Mouse (Mus musculus) forebrain, embryonic 14.5 days (tissue): ENCODE measurements around the gene Itpr1. TPM values are rescaled to one million over a fixed set of nuclear protein-coding genes. Genes with fewer than 3 reads are reported as not detected.

Source experiments
- ATAC-seq: fragments of 200-750 bp; cut with Nextera tagmentation; 2 replicates; pipeline ENCODE4 v1.8.0; 2017; ENCODE audit warnings: mild to moderate bottlenecking, moderate library complexity
- DNase-seq: peaks from one replicate; pipeline ENCODE4 v3.0.0-alpha.2; 2015; ENCODE audit warnings: low spot score
- H3K27ac ChIP-seq: fragments of 300-500 bp; sonication (generic); 2 replicates; pipeline ENCODE4 v1.5.1; 2014; ENCODE audit warnings: low read depth, mild to moderate bottlenecking, control low read depth, low read length, moderate library complexity
- H3K27me3 ChIP-seq: fragments of 300-500 bp; sonication (generic); replicated peaks from 2 replicates; pipeline ENCODE4 v1.6.1; 2014; ENCODE audit warnings: low read length, control low read depth, mixed read lengths; ENCODE audit not compliant: control insufficient read depth, insufficient read depth
- H3K36me3 ChIP-seq: fragments of 300-500 bp; sonication (generic); 2 replicates; pipeline ENCODE4 v1.6.1; 2014; ENCODE audit warnings: low read length, control low read depth; ENCODE audit not compliant: control insufficient read depth, insufficient read depth
- H3K4me1 ChIP-seq: fragments of 300-500 bp; sonication (generic); 2 replicates; pipeline ENCODE4 v1.6.1; 2014; ENCODE audit warnings: antibody characterized with exemption, low read length, control low read depth; ENCODE audit not compliant: control insufficient read depth, insufficient read depth
- H3K4me2 ChIP-seq: fragments of 300-500 bp; sonication (generic); 2 replicates; pipeline ENCODE4 v1.6.1; 2014; ENCODE audit warnings: mild to moderate bottlenecking, control low read depth, low read length
- H3K4me3 ChIP-seq: fragments of 300-500 bp; sonication (generic); 2 replicates; pipeline ENCODE4 v1.5.1; 2014; ENCODE audit warnings: low read depth, low read length, control low read depth
- H3K9ac ChIP-seq: fragments of 300-500 bp; sonication (generic); 2 replicates; pipeline ENCODE4 v1.6.1; 2014; ENCODE audit warnings: mild to moderate bottlenecking, low read length, control low read depth, moderate library complexity
- H3K9me3 ChIP-seq: fragments of 300-500 bp; sonication (generic); replicated peaks from 2 replicates; pipeline ENCODE4 v1.6.1; 2016; ENCODE audit warnings: low read length, control low read depth, mixed read lengths; ENCODE audit not compliant: control insufficient read depth
- WGBS: fragments of 180-500 bp; shearing (Covaris S2); extraction: QIAGEN DNeasy Blood & Tissue Kit; methylation state at CpG from one replicate; pipeline ENCODE4 v1.1.7; 2014; 5-methylcytosine and 5-hydroxymethylcytosine counted together
- polyA plus RNA-seq: library from polyadenylated mRNA; unstranded; fragments of >200 nt; fragmentation: Nextera tagmentation; extraction: Ambion mirVana; gene quantifications from 2 replicates; pipeline ENCODE4 v1.2.1, GENCODE M21; 2014

Itpr1 gene
- polyA plus RNA-seq, 1 experiment from 2014 or later = 5.2 TPM

DNA sequence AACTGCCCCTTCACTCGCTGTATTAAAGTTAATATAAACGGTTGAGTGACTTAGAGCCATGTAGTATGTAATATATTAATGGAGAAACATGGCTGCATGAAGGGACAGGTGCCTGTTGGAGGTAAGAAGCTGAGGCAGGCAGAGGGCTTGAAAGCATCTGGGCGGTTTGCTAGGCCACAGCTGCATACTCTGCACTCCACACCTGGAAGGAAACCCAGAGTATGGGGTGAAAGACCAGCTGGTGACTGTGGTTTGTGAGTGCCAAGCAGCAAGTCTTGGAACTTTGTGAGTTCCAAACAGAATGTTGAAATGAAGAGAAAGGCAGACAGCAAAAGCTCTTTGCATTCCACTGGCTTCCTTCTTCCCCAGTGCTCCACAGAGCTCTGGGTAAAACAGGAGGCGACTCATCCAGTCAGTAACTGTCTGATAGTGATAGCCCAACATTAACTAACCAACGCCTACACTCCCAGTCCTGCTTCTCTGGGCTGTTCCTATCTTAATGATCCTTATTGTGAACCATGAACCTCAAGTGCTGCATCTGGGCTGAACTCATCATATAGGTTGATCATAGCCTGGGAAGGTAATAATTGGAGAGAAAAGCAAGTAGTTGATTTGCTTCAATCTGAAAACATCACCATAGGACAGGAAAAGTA lies 5.9 kb upstream of the Itpr1 start:
- Histone ChIP-seq H3K9me3 (no peaks in the 10 kb centered on the region), H3K9ac (no peak overlapping the region), H3K27me3 (no peaks in the 10 kb centered on the region), H3K27ac (no peak overlapping the region), H3K4me1 (no peaks in the 10 kb centered on the region), H3K4me2 (no peak overlapping the region), H3K4me3 (no peak overlapping the region), H3K36me3 (no peaks in the 10 kb centered on the region)
- ATAC-seq = no peak
- WGBS = 83% methylated on average over 5 of the region's 5 CpGs
- DNase-seq = no peak

- 5% methylated on average over 36 of the region's 36 CpGs for WGBS
- H3K9me3 ChIP-seq = no peaks in the 10 kb centered on the region
- DNase-seq (peak; percentile 63), ATAC-seq (peak; percentile 8)
- H3K4me1 ChIP-seq = peaks cover 3% of the 10 kb centered on the region; the same call in 1 of the 2 replicates
- peak overlapping the region; percentile 66 for H3K4me3 ChIP-seq
- H3K27ac ChIP-seq = no peak overlapping the region
- no peaks in the 10 kb centered on the region for H3K27me3 ChIP-seq
- peak overlapping the region; percentile 89 for H3K4me2 ChIP-seq
- H3K9ac ChIP-seq = peak overlapping the region; percentile 53
- H3K36me3 ChIP-seq = no peaks in the 10 kb centered on the region
Measured at GRCm38 (mm10) chr6:108211896-108212880, 708 bp upstream of the Itpr1 start.

DNA sequence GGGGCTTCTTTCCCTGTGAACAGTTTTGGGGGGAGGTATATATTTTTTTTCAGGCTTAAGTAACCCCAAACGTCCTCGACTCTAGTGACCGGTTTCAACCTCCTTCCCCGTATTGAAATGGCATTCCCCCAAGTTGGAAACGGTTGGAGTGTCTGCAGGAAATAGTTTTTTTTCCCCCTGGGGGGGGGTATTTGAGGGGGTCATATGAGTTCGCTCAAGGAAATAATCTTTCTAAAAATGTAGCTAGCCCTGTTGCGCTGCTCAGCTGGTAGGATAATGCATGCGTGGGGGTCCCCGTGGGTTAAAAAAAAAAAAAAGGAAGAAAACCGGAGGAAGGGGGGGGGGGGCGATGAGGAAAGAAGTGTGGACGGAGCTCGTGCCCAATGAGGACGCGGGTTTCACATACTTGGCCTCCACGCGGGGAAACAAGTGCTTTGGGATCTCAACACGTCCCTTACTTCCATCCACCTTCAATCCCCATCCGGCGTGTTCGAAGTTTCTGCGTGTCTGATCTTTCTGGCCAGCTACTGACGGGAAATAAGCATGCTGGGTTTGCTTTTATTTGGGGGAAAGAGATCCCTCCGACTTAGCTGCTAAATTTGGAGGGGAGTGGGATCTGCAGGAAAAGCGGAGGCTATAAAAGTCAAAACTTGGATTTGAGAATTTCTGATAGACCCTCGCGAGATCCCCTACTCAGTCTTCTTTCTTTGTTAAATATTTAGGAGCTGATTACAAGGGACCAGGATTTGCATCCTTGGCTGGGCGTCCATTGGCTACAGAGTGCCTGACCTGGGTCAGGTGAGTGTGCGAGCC lies 791 bp downstream of the Itpr1 start:
- H3K36me3 ChIP-seq = no peaks in the 10 kb centered on the region
- H3K27ac ChIP-seq = no peak overlapping the region

GRCm38 (mm10) chr6:108214294-108214925 lies 1.5 kb downstream of the Itpr1 start:
- no peak for ATAC-seq
- no peak overlapping the region for H3K27ac ChIP-seq
- H3K4me1 ChIP-seq = peaks cover 3% of the 10 kb centered on the region; the same call in 1 of the 2 replicates
- H3K4me3 ChIP-seq = peak overlapping the region; percentile 66
- no peaks in the 10 kb centered on the region for H3K9me3 ChIP-seq
- peak; percentile 32 for DNase-seq
- WGBS = 5% methylated on average over 10 of the region's 10 CpGs
- no peaks in the 10 kb centered on the region for H3K27me3 ChIP-seq
- H3K9ac ChIP-seq = peak overlapping the region; percentile 61; the same call in 1 of the 2 replicates
- peak overlapping the region; percentile 89 for H3K4me2 ChIP-seq
- no peaks in the 10 kb centered on the region for H3K36me3 ChIP-seq

More for the DNA sequence above, 791 bp downstream of the Itpr1 start:
- no peaks in the 10 kb centered on the region for H3K9me3 ChIP-seq
- peak overlapping the region; percentile 89 for H3K4me2 ChIP-seq
- ATAC-seq (no peak), DNase-seq (peak; percentile 31)
- H3K27me3 ChIP-seq = no peaks in the 10 kb centered on the region
- peaks cover 3% of the 10 kb centered on the region; the same call in 1 of the 2 replicates for H3K4me1 ChIP-seq
- H3K9ac ChIP-seq = peak overlapping the region; percentile 61
- peak overlapping the region; percentile 66 for H3K4me3 ChIP-seq
- WGBS = 1% methylated on average over 28 of the region's 29 CpGs

GRCm38 (mm10) chr6:108216091-108216490 lies 3.2 kb downstream of the Itpr1 start:
- Histone ChIP-seq H3K4me1 (peaks cover 3% of the 10 kb centered on the region; the same call in 1 of the 2 replicates), H3K9me3 (no peaks in the 10 kb centered on the region), H3K4me2 (no peak overlapping the region), H3K36me3 (no peaks in the 10 kb centered on the region), H3K27ac (no peak overlapping the region), H3K27me3 (no peaks in the 10 kb centered on the region), H3K4me3 (no peak overlapping the region), H3K9ac (no peak overlapping the region)
- DNase-seq = no peak
- no peak for ATAC-seq
- 91% methylated on average over 5 of the region's 5 CpGs for WGBS

DNA sequence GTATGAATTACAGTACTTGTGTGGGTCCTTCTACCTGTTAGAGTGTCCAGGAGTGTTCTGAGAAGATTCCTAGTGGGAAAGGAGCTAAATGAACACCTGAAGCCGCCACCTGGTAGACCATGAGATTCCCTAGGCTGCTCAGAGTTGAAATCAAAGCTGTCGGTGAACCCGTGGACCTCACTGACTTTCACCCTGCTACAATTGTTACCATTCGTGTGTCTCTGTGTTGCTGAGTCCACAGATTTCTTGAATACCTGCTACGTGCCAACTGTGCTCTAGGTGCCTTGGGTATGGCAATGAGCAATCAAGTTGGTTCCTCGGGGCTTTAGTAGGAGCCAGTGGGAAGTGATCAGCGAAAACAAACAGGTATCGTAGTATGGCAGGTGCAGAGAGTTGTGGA lies 3.9 kb downstream of the Itpr1 start:
- H3K4me3 ChIP-seq = no peak overlapping the region
- H3K27ac ChIP-seq = no peak overlapping the region
- H3K27me3 ChIP-seq = no peaks in the 10 kb centered on the region
- H3K9ac ChIP-seq = no peak overlapping the region
- peaks cover 3% of the 10 kb centered on the region; the same call in 1 of the 2 replicates for H3K4me1 ChIP-seq
- WGBS = 94% methylated on average over 8 of the region's 8 CpGs
- no peak for DNase-seq
- no peak for ATAC-seq
- no peak overlapping the region for H3K4me2 ChIP-seq
- H3K36me3 ChIP-seq = no peaks in the 10 kb centered on the region
- no peaks in the 10 kb centered on the region for H3K9me3 ChIP-seq

DNA sequence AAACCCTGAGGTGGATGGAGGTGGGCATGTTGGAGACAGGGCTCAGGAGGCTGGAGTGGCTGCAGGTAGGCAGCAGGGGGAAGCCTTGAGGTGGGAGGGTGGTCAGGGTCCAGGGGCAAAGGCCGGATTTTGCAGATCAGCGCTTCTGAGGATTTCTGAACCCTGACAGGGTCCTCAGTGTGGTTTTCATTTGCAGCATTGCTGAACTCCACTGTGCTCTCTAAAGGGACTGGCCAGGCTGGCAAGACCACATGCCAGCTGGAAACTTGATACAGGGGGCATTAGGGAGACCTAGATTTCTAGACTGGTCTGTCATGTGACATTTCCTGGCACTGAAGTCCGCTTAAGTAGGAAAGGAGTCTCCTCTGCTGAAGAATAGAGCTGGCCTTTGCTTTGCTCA lies 5.1 kb downstream of the Itpr1 start:
- no peak for ATAC-seq
- DNase-seq = no peak
- Histone ChIP-seq H3K9me3 (no peaks in the 10 kb centered on the region), H3K4me2 (no peak overlapping the region), H3K9ac (no peak overlapping the region), H3K36me3 (no peaks in the 10 kb centered on the region), H3K27ac (no peak overlapping the region), H3K4me3 (no peak overlapping the region), H3K27me3 (no peaks in the 10 kb centered on the region), H3K4me1 (peaks cover 3% of the 10 kb centered on the region; the same call in 1 of the 2 replicates)
- 82% methylated on average over 3 of the region's 3 CpGs for WGBS

DNA sequence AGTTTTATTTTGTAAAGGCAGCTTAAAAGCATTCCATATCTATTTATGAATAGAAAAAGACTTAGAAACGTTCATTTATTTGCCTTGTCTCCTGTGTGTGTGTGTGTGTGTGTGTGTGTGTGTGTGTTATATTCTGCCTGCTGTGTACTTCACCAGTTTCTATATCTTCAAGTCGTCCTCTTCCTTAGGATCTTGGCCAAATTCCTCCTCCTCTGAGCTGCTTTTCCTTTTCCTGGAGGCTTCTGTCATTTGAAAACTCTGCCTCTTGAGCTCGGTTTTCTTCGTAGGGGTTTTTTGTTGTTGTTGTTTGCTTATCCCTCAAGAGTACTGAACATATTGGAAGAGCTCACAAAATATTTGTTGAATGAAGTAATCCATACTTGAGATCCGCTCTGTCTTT lies 9.5 kb downstream of the Itpr1 start:
- H3K36me3 ChIP-seq = no peaks in the 10 kb centered on the region
- H3K9ac ChIP-seq = no peak overlapping the region
- DNase-seq (no peak), ATAC-seq (no peak)
- no peak overlapping the region for H3K4me3 ChIP-seq
- no peak overlapping the region for H3K27ac ChIP-seq
- H3K9me3 ChIP-seq = no peaks in the 10 kb centered on the region
- no peak overlapping the region for H3K4me2 ChIP-seq
- no peaks in the 10 kb centered on the region for H3K4me1 ChIP-seq
- WGBS = 74% methylated on average over 5 of the region's 5 CpGs
- no peaks in the 10 kb centered on the region for H3K27me3 ChIP-seq
